Mouse (Mus musculus) testis, adult 2 months (tissue): ENCODE results near the gene Mpdz. TPM values are rescaled to one million over a fixed set of nuclear protein-coding genes. Genes with fewer than 3 reads are reported as not detected.

Experiments
- H3K27ac ChIP-seq: fragments of 200-500 bp; 2 replicates; pipeline ENCODE4 v1.5.1; 2012; ENCODE audit warnings: low read depth, low read length; ENCODE audit not compliant: control insufficient read depth, insufficient read depth
- H3K27me3 ChIP-seq: fragments of 200-500 bp; 2 replicates; pipeline ENCODE4 v1.6.1; 2012; ENCODE audit warnings: mild to moderate bottlenecking, low read length, moderate library complexity; ENCODE audit not compliant: control insufficient read depth, insufficient read depth
- H3K36me3 ChIP-seq: fragments of 200-500 bp; 2 replicates; pipeline ENCODE4 v1.6.1; 2012; ENCODE audit warnings: mild to moderate bottlenecking, low read length; ENCODE audit not compliant: control insufficient read depth, insufficient read depth
- H3K4me1 ChIP-seq: fragments of 200-500 bp; 2 replicates; pipeline ENCODE4 v1.6.1; 2012; ENCODE audit warnings: low read length; ENCODE audit not compliant: control insufficient read depth, insufficient read depth
- H3K4me3 ChIP-seq: fragments of 200-500 bp; 2 replicates; pipeline ENCODE4 v1.5.1; 2012; ENCODE audit warnings: low read depth, mild to moderate bottlenecking, low read length, moderate library complexity, mixed read lengths; ENCODE audit not compliant: control insufficient read depth
- CTCF ChIP-seq: fragments of 200-500 bp; IDR thresholded peaks from 2 replicates; pipeline ENCODE4 v1.5.1; 2012; ENCODE audit warnings: low read depth, mild to moderate bottlenecking, inconsistent platforms, low read length, moderate library complexity; ENCODE audit not compliant: control insufficient read depth, insufficient read depth, insufficient replicate concordance
- POLR2A ChIP-seq: fragments of 200-500 bp; IDR thresholded peaks from 2 replicates; pipeline ENCODE4 v1.6.1; 2012; ENCODE audit warnings: low read depth, mild to moderate bottlenecking, inconsistent platforms, low read length, moderate library complexity; ENCODE audit not compliant: control insufficient read depth
- polyA plus RNA-seq: library from polyadenylated mRNA; depleted of rRNA; stranded (reverse); fragments of >200 nt; gene quantifications from 2 replicates; pipeline ENCODE4 v1.2.3, GENCODE M21; 2012

Gene Mpdz
- polyA plus RNA-seq, 1 experiment = 3.0 TPM

GRCm38 (mm10) chr4:81283081-81283480 lies 159.5 kb downstream of the Mpdz start:
- H3K27me3 ChIP-seq = no peaks in the 10 kb centered on the region
- TF ChIP-seq POLR2A (no peak), CTCF (no peak)
- no peak overlapping the region for H3K27ac ChIP-seq
- H3K4me3 ChIP-seq = no peak overlapping the region
- H3K4me1 ChIP-seq = no peaks in the 10 kb centered on the region
- H3K36me3 ChIP-seq = no peaks in the 10 kb centered on the region

GRCm38 (mm10) chr4:81280098-81280497 lies 162.5 kb downstream of the Mpdz start:
- Histone ChIP-seq H3K4me3 (no peak overlapping the region), H3K27me3 (no peaks in the 10 kb centered on the region), H3K4me1 (no peaks in the 10 kb centered on the region), H3K27ac (no peak overlapping the region), H3K36me3 (no peaks in the 10 kb centered on the region)
- TF ChIP-seq POLR2A = no peak
- no peak for TF ChIP-seq CTCF

- TF ChIP-seq CTCF = no peak
- no peak for TF ChIP-seq POLR2A
These were observed 163.2 kb downstream of the Mpdz start for GRCm38 (mm10) chr4:81279451-81279850.

GRCm38 (mm10) chr4:81275957-81276715 lies 166.5 kb downstream of the Mpdz start:
- Histone ChIP-seq H3K36me3 (no peaks in the 10 kb centered on the region), H3K27me3 (no peaks in the 10 kb centered on the region), H3K4me3 (no peak overlapping the region), H3K4me1 (no peaks in the 10 kb centered on the region), H3K27ac (no peak overlapping the region)
- TF ChIP-seq CTCF (no peak), POLR2A (no peak)

More at GRCm38 (mm10) chr4:81279451-81279850, 163.2 kb downstream of the Mpdz start:
- Histone ChIP-seq H3K27me3 (no peaks in the 10 kb centered on the region), H3K27ac (no peak overlapping the region), H3K4me3 (no peak overlapping the region), H3K36me3 (no peaks in the 10 kb centered on the region), H3K4me1 (no peaks in the 10 kb centered on the region)

- H3K27ac ChIP-seq = no peak overlapping the region
- H3K4me1 ChIP-seq = no peaks in the 10 kb centered on the region
- H3K27me3 ChIP-seq = no peaks in the 10 kb centered on the region
- TF ChIP-seq CTCF (no peak), POLR2A (no peak)
- no peak overlapping the region for H3K4me3 ChIP-seq
- no peaks in the 10 kb centered on the region for H3K36me3 ChIP-seq
These were observed 169.5 kb downstream of the Mpdz start for GRCm38 (mm10) chr4:81273067-81273466.

GRCm38 (mm10) chr4:81252859-81253780 lies 189.5 kb downstream of the Mpdz start:
- Histone ChIP-seq H3K27ac (no peak overlapping the region), H3K36me3 (no peaks in the 10 kb centered on the region), H3K4me1 (no peaks in the 10 kb centered on the region), H3K27me3 (no peaks in the 10 kb centered on the region), H3K4me3 (no peak overlapping the region)
- TF ChIP-seq CTCF (no peak), POLR2A (no peak)

GRCm38 (mm10) chr4:81252334-81252733 lies 190.3 kb downstream of the Mpdz start:
- H3K4me1 ChIP-seq = no peaks in the 10 kb centered on the region
- H3K27me3 ChIP-seq = no peaks in the 10 kb centered on the region
- H3K36me3 ChIP-seq = no peaks in the 10 kb centered on the region
- TF ChIP-seq POLR2A (no peak), CTCF (no peak)
- H3K27ac ChIP-seq = no peak overlapping the region
- H3K4me3 ChIP-seq = no peak overlapping the region
